Mouse (Mus musculus): ENCODE data around the gene Mid1. TPM values are rescaled to one million over a fixed set of nuclear protein-coding genes. Genes with fewer than 3 reads are reported as not detected.

The Mid1 gene
- total and polyA plus RNA-seq, 2 experiments from 2014 or later: 3.8 to 8.5 TPM

GRCm38 (mm10) chrX:169923417-169923816 lies 238.4 kb downstream of the Mid1 start:
- 44% methylated on average over 1 of the region's 1 CpGs for WGBS
- no peak for TF ChIP-seq CTCF (IDR thresholded peaks at IDR 0.05; ENCODE audit: low read depth)
- no peak for DNase-seq (ENCODE audit: low spot score)
- Histone ChIP-seq H3K4me1 (ENCODE audit: insufficient read depth, low read length) (no peaks in the 10 kb centered on the region), H3K9me3 (ENCODE audit: low read length) (no peaks in the 10 kb centered on the region), H3K4me2 (ENCODE audit: low read depth, low read length) (no peak overlapping the region), H3K27me3 (ENCODE audit: insufficient read depth, low read length) (peaks cover 6% of the 10 kb centered on the region; the same call in 1 of the 2 replicates), H3K27ac (no peak overlapping the region), H3K36me3 (ENCODE audit: insufficient read depth, low read length) (no peaks in the 10 kb centered on the region), H3K9ac (replicated peaks; ENCODE audit: low read length) (no peak overlapping the region), H3K4me3 (ENCODE audit: low read length) (no peak overlapping the region)
- no peak for ATAC-seq

GRCm38 (mm10) chrX:169925600-169925999 lies 240.6 kb downstream of the Mid1 start:
- Histone ChIP-seq H3K9me3 (ENCODE audit: low read length) (no peaks in the 10 kb centered on the region), H3K4me3 (ENCODE audit: low read length) (no peak overlapping the region), H3K27me3 (ENCODE audit: insufficient read depth, low read length) (peaks cover 2% of the 10 kb centered on the region; the same call in 1 of the 2 replicates), H3K4me1 (ENCODE audit: insufficient read depth, low read length) (no peaks in the 10 kb centered on the region), H3K36me3 (ENCODE audit: insufficient read depth, low read length) (no peaks in the 10 kb centered on the region), H3K27ac (no peak overlapping the region), H3K9ac (replicated peaks; ENCODE audit: low read length) (no peak overlapping the region), H3K4me2 (ENCODE audit: low read depth, low read length) (no peak overlapping the region)
- TF ChIP-seq CTCF (IDR thresholded peaks at IDR 0.05; ENCODE audit: low read depth): no peak
- ATAC-seq: no peak
- no peak for DNase-seq (ENCODE audit: low spot score)
- 44% methylated on average over 7 of the region's 7 CpGs for WGBS

GRCm38 (mm10) chrX:169927110-169927817 lies 242.3 kb downstream of the Mid1 start:
- no peak overlapping the region for H3K9ac ChIP-seq (replicated peaks; ENCODE audit: low read length)
- H3K27ac ChIP-seq: no peak overlapping the region
- peak; percentile 43; the same call in 1 of the 2 replicates for ATAC-seq
- DNase-seq (ENCODE audit: low spot score): peak; percentile 4
- no peaks in the 10 kb centered on the region for H3K36me3 ChIP-seq (ENCODE audit: insufficient read depth, low read length)
- H3K4me3 ChIP-seq (ENCODE audit: low read length): 0 out of 2 replicates have a peak overlapping the region, but pooled peaks have one; percentile 8
- H3K9me3 ChIP-seq (ENCODE audit: low read length): no peaks in the 10 kb centered on the region
- no peak for TF ChIP-seq CTCF (IDR thresholded peaks at IDR 0.05; ENCODE audit: low read depth)
- H3K4me1 ChIP-seq (ENCODE audit: insufficient read depth, low read length): no peaks in the 10 kb centered on the region
- H3K4me2 ChIP-seq (ENCODE audit: low read depth, low read length): peak overlapping the region; percentile 21; the same call in 1 of the 2 replicates
- 58% methylated on average over 28 of the region's 28 CpGs for WGBS
- no peaks in the 10 kb centered on the region; the same call in 1 of the 2 replicates for H3K27me3 ChIP-seq (ENCODE audit: insufficient read depth, low read length)

- WGBS: 61% methylated on average over 2 of the region's 2 CpGs
- ATAC-seq (no peak), DNase-seq (ENCODE audit: low spot score) (no peak)
- no peak for TF ChIP-seq CTCF (IDR thresholded peaks at IDR 0.05; ENCODE audit: low read depth)
- Histone ChIP-seq H3K36me3 (ENCODE audit: insufficient read depth, low read length) (no peaks in the 10 kb centered on the region), H3K27ac (no peak overlapping the region), H3K4me2 (ENCODE audit: low read depth, low read length) (no peak overlapping the region), H3K9ac (replicated peaks; ENCODE audit: low read length) (no peak overlapping the region), H3K9me3 (ENCODE audit: low read length) (no peaks in the 10 kb centered on the region), H3K27me3 (ENCODE audit: insufficient read depth, low read length) (no peaks in the 10 kb centered on the region), H3K4me3 (ENCODE audit: low read length) (no peak overlapping the region), H3K4me1 (ENCODE audit: insufficient read depth, low read length) (no peaks in the 10 kb centered on the region)
Measured at GRCm38 (mm10) chrX:169930868-169931267, 245.9 kb downstream of the Mid1 start.

GRCm38 (mm10) chrX:169933228-169933627 lies 248.2 kb downstream of the Mid1 start:
- ATAC-seq (no peak), DNase-seq (ENCODE audit: low spot score) (no peak)
- no peak overlapping the region for H3K9ac ChIP-seq (replicated peaks; ENCODE audit: low read length)
- no peaks in the 10 kb centered on the region for H3K27me3 ChIP-seq (ENCODE audit: insufficient read depth, low read length)
- H3K4me3 ChIP-seq (ENCODE audit: low read length): no peak overlapping the region
- no peaks in the 10 kb centered on the region for H3K4me1 ChIP-seq (ENCODE audit: insufficient read depth, low read length)
- no peak for TF ChIP-seq CTCF (IDR thresholded peaks at IDR 0.05; ENCODE audit: low read depth)
- 76% methylated on average over 3 of the region's 3 CpGs for WGBS
- no peaks in the 10 kb centered on the region for H3K9me3 ChIP-seq (ENCODE audit: low read length)
- H3K27ac ChIP-seq: no peak overlapping the region
- H3K36me3 ChIP-seq (ENCODE audit: insufficient read depth, low read length): no peaks in the 10 kb centered on the region
- no peak overlapping the region for H3K4me2 ChIP-seq (ENCODE audit: low read depth, low read length)

- Histone ChIP-seq H3K27me3 (ENCODE audit: insufficient read depth, low read length) (no peaks in the 10 kb centered on the region), H3K36me3 (ENCODE audit: insufficient read depth, low read length) (no peaks in the 10 kb centered on the region), H3K9ac (replicated peaks; ENCODE audit: low read length) (no peak overlapping the region), H3K4me3 (ENCODE audit: low read length) (no peak overlapping the region), H3K4me2 (ENCODE audit: low read depth, low read length) (no peak overlapping the region), H3K27ac (no peak overlapping the region), H3K4me1 (ENCODE audit: insufficient read depth, low read length) (no peaks in the 10 kb centered on the region), H3K9me3 (ENCODE audit: low read length) (no peaks in the 10 kb centered on the region)
- no peak for ATAC-seq
- no peak for DNase-seq (ENCODE audit: low spot score)
- 60% methylated on average over 5 of the region's 5 CpGs for WGBS
- TF ChIP-seq CTCF (IDR thresholded peaks at IDR 0.05; ENCODE audit: low read depth): no peak
Measured at GRCm38 (mm10) chrX:169937119-169937719, 252.2 kb downstream of the Mid1 start.

GRCm38 (mm10) chrX:169940531-169940930 lies 255.5 kb downstream of the Mid1 start:
- WGBS: 88% methylated on average over 4 of the region's 4 CpGs
- Histone ChIP-seq H3K4me2 (ENCODE audit: low read depth, low read length) (no peak overlapping the region), H3K4me3 (ENCODE audit: low read length) (no peak overlapping the region), H3K4me1 (ENCODE audit: insufficient read depth, low read length) (no peaks in the 10 kb centered on the region), H3K27ac (no peak overlapping the region), H3K36me3 (ENCODE audit: insufficient read depth, low read length) (no peaks in the 10 kb centered on the region), H3K9me3 (ENCODE audit: low read length) (no peaks in the 10 kb centered on the region), H3K27me3 (ENCODE audit: insufficient read depth, low read length) (no peaks in the 10 kb centered on the region), H3K9ac (replicated peaks; ENCODE audit: low read length) (no peak overlapping the region)
- DNase-seq (ENCODE audit: low spot score) (no peak), ATAC-seq (no peak)
- TF ChIP-seq CTCF (IDR thresholded peaks at IDR 0.05; ENCODE audit: low read depth): no peak
